Mouse (Mus musculus) adrenal gland, postnatal 25 days (tissue): ENCODE data around the gene Gm21994. TPM values are rescaled to one million over a fixed set of nuclear protein-coding genes. Genes with fewer than 3 reads are reported as not detected.
"Not testable (repeated sequence)": the region's sequence is repeated elsewhere in the genome, so short reads cannot be mapped to it uniquely, and the experiment has no call there.

Experiments
- DNase-seq: peaks from one replicate; pipeline ENCODE4 v3.0.0; 2021; ENCODE audit warnings: mixed read lengths
- long read RNA-seq: library from polyadenylated mRNA; stranded (forward); transcript quantifications from one replicate; pipeline ENCODE4 v2.0.0, GENCODE M21; 2021
- total RNA-seq: library from RNA; stranded (reverse); gene quantifications from 2 replicates; pipeline ENCODE4 v1.2.3, GENCODE M21; 2021

Gene Gm21994
- total RNA-seq, result 8.2 and 9.8 TPM in 2 replicates
- long read RNA-seq, result 0 reads

DNA sequence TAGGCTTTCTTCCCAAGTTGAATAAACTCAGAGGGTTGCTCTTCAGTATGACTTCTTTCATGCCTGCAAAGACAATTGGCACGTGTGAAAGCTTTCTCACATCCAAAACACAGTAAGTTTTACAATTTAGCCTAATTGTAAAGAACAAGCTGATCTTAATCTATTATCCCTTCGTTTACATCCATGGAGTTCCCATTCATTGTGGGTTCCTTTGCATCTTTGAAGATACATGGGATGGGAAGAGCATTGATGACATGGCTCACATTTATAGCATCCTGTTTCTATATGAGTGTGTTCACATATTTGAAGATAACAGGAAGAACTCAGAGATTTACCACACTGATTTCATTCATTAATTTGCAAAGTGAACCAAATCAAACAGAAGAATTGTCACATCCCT, at the start of gene Gm21994:
Gm21994 (minus strand) TSS at position 101 of the 400 bp plus-strand sequence.
- DNase-seq, result not testable (repeated sequence)

DNA sequence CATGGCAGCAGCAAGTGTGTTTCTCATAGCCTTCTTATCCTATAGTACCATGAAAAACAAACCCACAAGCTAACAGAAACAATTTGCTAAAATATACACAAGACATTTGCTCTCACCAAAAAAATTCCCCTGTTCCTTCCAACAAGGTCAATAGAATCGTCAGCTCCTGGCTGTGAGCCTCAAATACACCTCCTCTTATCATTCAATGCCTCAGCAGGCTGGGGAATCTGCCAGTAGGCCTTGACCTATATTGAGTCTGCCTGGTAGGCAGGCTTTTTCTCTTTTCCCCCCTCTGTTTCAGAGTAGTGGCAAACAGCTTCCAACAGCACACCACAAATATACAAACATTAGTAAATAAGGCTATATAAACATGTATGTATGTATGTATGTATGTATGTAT, 43.7 kb upstream of the Gm21994 start:
- peak; percentile 51 for DNase-seq

DNA sequence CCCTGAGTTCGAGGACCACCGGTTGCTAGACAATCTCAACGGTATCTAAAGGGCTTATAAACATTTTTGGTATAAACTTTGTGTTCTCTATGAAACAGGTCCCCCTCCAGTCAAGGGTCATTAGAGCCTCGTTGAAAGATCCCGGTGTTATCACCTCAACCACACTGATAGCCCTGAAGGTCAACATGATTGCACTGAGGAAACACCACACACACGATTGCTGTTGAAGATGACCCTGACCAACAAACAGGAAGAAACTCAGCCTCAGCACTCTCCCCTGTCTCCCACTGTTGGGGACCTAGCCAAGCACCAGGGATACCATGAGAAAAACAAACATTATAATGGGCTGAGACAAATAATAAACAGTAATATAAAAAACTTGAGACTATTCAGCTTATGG, 38.3 kb upstream of the Gm21994 start:
- DNase-seq, result no peak

DNA sequence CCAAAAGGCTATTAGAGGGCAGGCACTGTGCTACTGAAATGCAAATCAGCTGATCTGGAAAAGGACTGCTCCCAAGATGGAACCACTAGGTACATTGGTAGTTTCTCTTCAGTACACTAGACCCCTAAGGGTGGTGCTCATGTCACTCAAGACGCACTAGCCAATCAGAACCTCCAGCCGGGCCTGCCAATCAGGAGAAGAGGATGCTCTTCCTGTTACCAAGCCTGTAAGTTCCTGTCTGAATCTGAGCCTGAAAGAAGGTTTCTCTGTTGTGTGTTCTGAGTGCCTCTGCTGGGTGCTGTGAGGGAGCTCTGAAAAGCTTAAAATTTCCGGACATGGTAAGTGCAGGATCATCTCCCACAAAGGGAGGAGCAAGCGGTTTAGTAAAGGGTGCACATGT, 1.9 kb upstream of the Gm21994 start, which contains the start of gene Gm14124:
Gm14124 (plus strand) TSS at position 227 of the 400 bp plus-strand sequence.
- not testable (repeated sequence) for DNase-seq

DNA sequence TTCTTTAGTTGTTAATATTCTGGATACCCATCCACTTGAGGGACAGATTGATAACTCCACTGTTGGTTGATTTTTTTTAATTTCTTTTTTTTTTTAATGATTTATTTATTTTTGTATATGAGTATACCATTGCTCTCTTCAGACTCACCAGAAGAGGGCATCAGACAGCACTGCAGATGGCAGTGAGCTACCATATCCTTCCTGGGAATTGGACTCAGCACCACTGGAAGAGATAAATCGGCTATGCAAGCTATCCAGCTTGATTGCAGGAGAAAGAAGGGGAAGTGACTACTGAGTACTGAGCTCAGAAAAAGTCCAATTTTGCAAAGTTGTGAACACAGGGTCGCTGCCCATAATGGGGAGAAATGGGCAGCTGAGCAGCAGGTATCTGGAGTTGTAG, 1.5 kb upstream of the Gm21994 start:
- not testable (repeated sequence) for DNase-seq

DNA sequence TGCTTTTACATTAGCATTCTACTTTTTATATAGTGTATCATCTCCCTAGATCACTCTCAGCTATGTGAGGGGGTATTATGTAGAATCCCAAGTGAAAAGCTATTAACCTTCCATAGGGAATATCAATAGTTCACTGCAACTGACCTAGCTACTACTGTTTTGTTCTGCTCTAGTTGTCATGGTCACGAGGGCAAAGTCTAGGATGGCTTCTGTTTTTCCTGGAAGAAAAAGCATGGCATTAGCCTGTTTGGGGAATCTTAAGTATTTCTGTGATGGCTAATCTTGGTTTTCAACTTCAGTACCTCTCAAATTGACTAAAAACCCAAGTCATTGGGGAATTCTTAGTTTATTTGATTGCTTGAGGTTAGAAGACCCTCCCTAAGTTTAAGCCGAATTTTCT, 12.2 kb downstream of the Gm21994 start:
- DNase-seq, result no peak

DNA sequence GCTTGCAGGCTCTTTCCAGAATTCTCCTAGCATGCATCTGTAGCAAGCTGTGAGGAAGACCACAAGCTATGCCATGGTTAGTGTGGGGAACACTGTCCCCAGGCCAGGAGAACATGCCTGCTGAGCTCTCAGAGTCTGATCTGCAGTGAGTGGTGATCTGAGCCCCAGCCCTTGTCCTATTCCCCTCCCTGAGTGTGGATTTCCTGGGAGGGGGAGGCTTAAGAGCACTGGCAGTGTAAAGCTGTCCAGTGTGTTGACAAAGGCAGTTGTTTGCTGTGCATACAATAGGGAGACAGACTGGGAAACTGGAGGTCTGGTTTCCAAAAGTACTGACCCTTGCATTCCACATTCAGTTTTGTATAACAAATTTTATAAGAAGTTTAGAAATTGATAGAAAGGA, 32.1 kb downstream of the Gm21994 start:
- DNase-seq, result not testable (repeated sequence)

DNA sequence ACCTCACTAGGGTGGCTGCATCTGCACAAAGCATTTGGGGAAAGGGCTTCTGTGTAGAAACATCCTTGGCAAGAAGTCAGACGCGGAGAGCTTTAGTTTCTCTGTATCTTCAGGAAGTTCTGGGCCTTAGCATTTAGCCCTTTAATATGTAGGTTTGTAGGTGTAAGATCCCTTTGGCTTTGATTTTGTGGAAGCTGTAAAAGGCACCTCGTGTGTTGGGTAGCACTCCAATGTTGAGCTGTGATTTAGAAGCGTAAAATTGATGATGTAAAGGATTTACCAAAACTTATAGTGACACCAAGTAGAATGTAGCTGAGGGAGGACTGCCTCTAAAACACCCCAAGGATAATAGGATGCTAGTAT, 37.0 kb downstream of the Gm21994 start:
- not testable (repeated sequence) for DNase-seq

DNA sequence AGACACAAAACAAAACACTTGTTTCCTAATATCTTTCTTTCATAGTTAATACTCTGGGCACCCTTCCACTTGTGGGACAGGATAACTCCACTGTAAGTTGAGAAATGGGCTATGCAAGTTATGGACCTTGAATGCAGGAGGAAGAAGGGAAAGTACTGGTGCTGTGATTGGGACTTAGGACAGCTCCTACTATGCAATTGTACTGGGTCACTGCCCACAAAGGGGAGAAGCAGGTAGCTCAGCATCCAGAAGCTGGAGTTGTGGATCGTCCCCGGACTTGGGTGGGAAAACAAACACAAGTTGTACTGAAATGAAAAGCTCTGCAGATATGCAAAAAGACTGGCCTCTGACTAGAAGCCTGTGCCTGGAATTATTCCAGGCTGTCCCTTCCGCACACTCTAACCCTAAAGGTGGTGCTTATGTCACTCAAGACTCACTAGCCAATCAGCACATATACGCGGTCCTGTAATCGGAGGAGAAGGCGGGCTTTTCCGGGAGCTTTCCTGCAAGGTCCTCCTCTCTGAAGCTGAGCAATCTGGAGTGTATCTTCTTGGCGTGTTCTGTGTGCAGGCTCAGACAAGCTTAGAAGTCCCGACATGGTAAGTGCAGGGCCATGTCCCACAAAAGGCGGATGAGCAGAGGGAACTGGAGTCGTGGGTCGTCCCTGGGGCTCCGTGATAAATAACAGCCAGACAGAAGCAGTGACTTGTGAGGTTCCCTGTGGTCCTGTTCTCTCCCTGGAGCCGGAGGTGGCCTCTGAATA, 37.6 kb downstream of the Gm21994 start, which contains the start of gene Zfp937:
Zfp937 (plus strand) TSS at position 474 of the 763 bp plus-strand sequence.
- peak; percentile 70 for DNase-seq

Other genes starting within 250 kb of the Gm21994 start
- gene Zfp120, start 118.9 kb downstream of the Gm21994 start, total RNA-seq, result 8.2 and 8.8 TPM in 2 replicates
- gene Gm10770, start 75.9 kb downstream of the Gm21994 start, total RNA-seq, result not detected in 2 replicates
- gene Gm14139, start 73.8 kb downstream of the Gm21994 start, total RNA-seq, result 0.67 TPM in 1 of 2 replicates, not detected in the other
- gene Zfp937, start 37.5 kb downstream of the Gm21994 start, total RNA-seq, result 9.1 and 10.3 TPM in 2 replicates
- 0.61 and 0.62 TPM in 2 replicates for gene Gm14124, start 1.9 kb upstream of the Gm21994 start, total RNA-seq
- 4.3 and 5.7 TPM in 2 replicates for gene Gm10130, start 68.1 kb upstream of the Gm21994 start, total RNA-seq
- 9.0 and 9.8 TPM in 2 replicates for gene 3300002I08Rik, start 107.2 kb upstream of the Gm21994 start, total RNA-seq
- gene Zfp442, start 195.9 kb upstream of the Gm21994 start, total RNA-seq, result 8.4 and 8.8 TPM in 2 replicates
- 1.6 and 1.9 TPM in 2 replicates for gene Zfp345, start 229.5 kb upstream of the Gm21994 start, total RNA-seq